Mouse (Mus musculus) neural tube, embryonic 12.5 days (tissue): ENCODE measurements around the gene Cdc25b. TPM values are rescaled to one million over a fixed set of nuclear protein-coding genes. Genes with fewer than 3 reads are reported as not detected.

ENCODE experiments used
- ATAC-seq: fragments of 200-750 bp; cut with Nextera tagmentation; 2 replicates; pipeline ENCODE4 v1.8.0; 2017; ENCODE audit warnings: low read depth, mild to moderate bottlenecking, moderate TSS enrichment, moderate library complexity; ENCODE audit not compliant: low FRiP score
- H3K27ac ChIP-seq: fragments of 300-500 bp; sonication (generic); 2 replicates; pipeline ENCODE4 v1.5.1; 2016
- H3K27me3 ChIP-seq: fragments of 300-500 bp; sonication (generic); replicated peaks from 2 replicates; pipeline ENCODE4 v1.6.1; 2016; ENCODE audit warnings: mild to moderate bottlenecking
- H3K36me3 ChIP-seq: fragments of 300-500 bp; sonication (generic); 2 replicates; pipeline ENCODE4 v1.6.1; 2016; ENCODE audit warnings: mild to moderate bottlenecking
- H3K4me1 ChIP-seq: fragments of 300-500 bp; sonication (generic); 2 replicates; pipeline ENCODE4 v1.6.1; 2016
- H3K4me2 ChIP-seq: fragments of 300-500 bp; sonication (generic); replicated peaks from 2 replicates; pipeline ENCODE4 v1.6.1; 2016; ENCODE audit warnings: mild to moderate bottlenecking
- H3K4me3 ChIP-seq: fragments of 300-500 bp; sonication (generic); 2 replicates; pipeline ENCODE4 v1.5.1; 2016
- H3K9ac ChIP-seq: fragments of 300-500 bp; sonication (generic); 2 replicates; pipeline ENCODE4 v1.6.1; 2016; ENCODE audit warnings: mild to moderate bottlenecking
- H3K9me3 ChIP-seq: fragments of 300-500 bp; sonication (generic); 2 replicates; pipeline ENCODE4 v1.6.1; 2016; ENCODE audit warnings: mild to moderate bottlenecking
- WGBS: fragments of 180-500 bp; shearing (Covaris S2); methylation state at CpG from one replicate; pipeline ENCODE4 v1.1.7; 2016; 5-methylcytosine and 5-hydroxymethylcytosine counted together
- polyA plus RNA-seq: library from polyadenylated mRNA; unstranded; fragments of >200 nt; fragmentation: Nextera tagmentation; extraction: Ambion mirVana; gene quantifications from 2 replicates; pipeline ENCODE4 v1.2.1, GENCODE M21; 2016

Cdc25b gene
- polyA plus RNA-seq, 1 experiment from 2014 or later: 99.5 TPM

GRCm38 (mm10) chr2:131146193-131147042, 40.3 kb upstream of the Cdc25b start:
- no peak overlapping the region for H3K27ac ChIP-seq
- H3K36me3 ChIP-seq: peaks cover 70% of the 10 kb centered on the region
- ATAC-seq: no peak
- H3K4me1 ChIP-seq: peaks cover 4% of the 10 kb centered on the region; the same call in 1 of the 2 replicates
- no peak overlapping the region for H3K4me2 ChIP-seq
- H3K4me3 ChIP-seq: no peak overlapping the region
- no peaks in the 10 kb centered on the region for H3K9me3 ChIP-seq
- H3K27me3 ChIP-seq: no peaks in the 10 kb centered on the region
- H3K9ac ChIP-seq: no peak overlapping the region
- 94% methylated on average over 21 of the region's 21 CpGs for WGBS

- 95% methylated on average over 8 of the region's 8 CpGs for WGBS
- H3K4me1 ChIP-seq: peaks cover 4% of the 10 kb centered on the region; the same call in 1 of the 2 replicates
- H3K27me3 ChIP-seq: no peaks in the 10 kb centered on the region
- H3K4me2 ChIP-seq: no peak overlapping the region
- H3K36me3 ChIP-seq: peaks cover 75% of the 10 kb centered on the region
- no peak overlapping the region for H3K27ac ChIP-seq
- H3K9ac ChIP-seq: no peak overlapping the region
- no peaks in the 10 kb centered on the region for H3K9me3 ChIP-seq
- no peak overlapping the region for H3K4me3 ChIP-seq
- ATAC-seq: no peak
These were observed 39.7 kb upstream of the Cdc25b start for GRCm38 (mm10) chr2:131147043-131147365.

- Histone ChIP-seq H3K4me3 (no peak overlapping the region), H3K27ac (no peak overlapping the region), H3K4me2 (no peak overlapping the region), H3K27me3 (no peaks in the 10 kb centered on the region), H3K9me3 (no peaks in the 10 kb centered on the region), H3K9ac (no peak overlapping the region), H3K36me3 (peaks cover 84% of the 10 kb centered on the region), H3K4me1 (no peaks in the 10 kb centered on the region)
- 89% methylated on average over 8 of the region's 8 CpGs for WGBS
- ATAC-seq: no peak
These were observed 38.1 kb upstream of the Cdc25b start for GRCm38 (mm10) chr2:131148353-131149253.

GRCm38 (mm10) chr2:131149254-131149578, 37.5 kb upstream of the Cdc25b start:
- no peaks in the 10 kb centered on the region for H3K9me3 ChIP-seq
- H3K36me3 ChIP-seq: peaks cover 80% of the 10 kb centered on the region
- 95% methylated on average over 3 of the region's 3 CpGs for WGBS
- no peak overlapping the region for H3K4me3 ChIP-seq
- ATAC-seq: no peak
- no peak overlapping the region for H3K4me2 ChIP-seq
- no peaks in the 10 kb centered on the region for H3K4me1 ChIP-seq
- no peak overlapping the region for H3K9ac ChIP-seq
- H3K27ac ChIP-seq: no peak overlapping the region
- H3K27me3 ChIP-seq: no peaks in the 10 kb centered on the region

GRCm38 (mm10) chr2:131152166-131152730, 34.5 kb upstream of the Cdc25b start:
- Histone ChIP-seq H3K4me3 (no peak overlapping the region), H3K4me1 (peaks cover 12% of the 10 kb centered on the region), H3K4me2 (no peak overlapping the region), H3K9me3 (no peaks in the 10 kb centered on the region), H3K9ac (no peak overlapping the region), H3K27me3 (no peaks in the 10 kb centered on the region), H3K27ac (no peak overlapping the region), H3K36me3 (peaks cover 55% of the 10 kb centered on the region)
- no peak for ATAC-seq
- WGBS: 89% methylated on average over 7 of the region's 7 CpGs

- no peaks in the 10 kb centered on the region for H3K27me3 ChIP-seq
- H3K36me3 ChIP-seq: peaks cover 38% of the 10 kb centered on the region
- no peak overlapping the region for H3K4me2 ChIP-seq
- H3K4me3 ChIP-seq: no peak overlapping the region
- ATAC-seq: no peak
- peaks cover 29% of the 10 kb centered on the region for H3K4me1 ChIP-seq
- H3K9ac ChIP-seq: no peak overlapping the region
- H3K27ac ChIP-seq: no peak overlapping the region
- H3K9me3 ChIP-seq: no peaks in the 10 kb centered on the region
- WGBS: 91% methylated on average over 4 of the region's 4 CpGs
These were observed 32.7 kb upstream of the Cdc25b start for GRCm38 (mm10) chr2:131154036-131154435.

GRCm38 (mm10) chr2:131156987-131157386, 29.8 kb upstream of the Cdc25b start:
- WGBS: 92% methylated on average over 7 of the region's 7 CpGs
- no peak for ATAC-seq
- peaks cover 37% of the 10 kb centered on the region for H3K4me1 ChIP-seq
- no peak overlapping the region for H3K9ac ChIP-seq
- peak overlapping the region; percentile 27; the same call in 1 of the 2 replicates for H3K4me2 ChIP-seq
- no peak overlapping the region for H3K27ac ChIP-seq
- no peak overlapping the region for H3K4me3 ChIP-seq
- H3K36me3 ChIP-seq: peaks cover 18% of the 10 kb centered on the region
- no peaks in the 10 kb centered on the region for H3K27me3 ChIP-seq
- H3K9me3 ChIP-seq: no peaks in the 10 kb centered on the region

- peak overlapping the region; percentile 77 for H3K4me2 ChIP-seq
- no peaks in the 10 kb centered on the region for H3K9me3 ChIP-seq
- H3K36me3 ChIP-seq: 0 out of 2 replicates have a peak, but pooled peaks cover 5% of the 10 kb centered on the region
- under 1% methylated on average over 18 of the region's 18 CpGs for WGBS
- peak; percentile 72 for ATAC-seq
- H3K27ac ChIP-seq: 0 out of 2 replicates have a peak overlapping the region, but pooled peaks have one; percentile 22
- H3K4me1 ChIP-seq: peaks cover 37% of the 10 kb centered on the region
- peak overlapping the region; percentile 59 for H3K4me3 ChIP-seq
- H3K27me3 ChIP-seq: no peaks in the 10 kb centered on the region
- H3K9ac ChIP-seq: peak overlapping the region; percentile 74
These were observed 27.2 kb upstream of the Cdc25b start for GRCm38 (mm10) chr2:131159491-131159910.

GRCm38 (mm10) chr2:131159938-131160581, 26.7 kb upstream of the Cdc25b start, which contains the start of gene 1700037H04Rik:
Gene 1700037H04Rik (minus strand): TSS chr2:131160081.
- H3K4me2 ChIP-seq: peak within 1 kb of the TSS; percentile 77

GRCm38 (mm10) chr2:131160671-131161111, 26.1 kb upstream of the Cdc25b start:
- ATAC-seq: no peak; the same call in 1 of the 2 replicates
- Histone ChIP-seq H3K36me3 (0 out of 2 replicates have a peak, but pooled peaks cover 3% of the 10 kb centered on the region), H3K4me3 (peak overlapping the region; percentile 59), H3K27me3 (no peaks in the 10 kb centered on the region), H3K9ac (peak overlapping the region; percentile 62), H3K4me2 (peak overlapping the region; percentile 77), H3K9me3 (no peaks in the 10 kb centered on the region), H3K27ac (peak overlapping the region; percentile 84; the same call in 1 of the 2 replicates), H3K4me1 (peaks cover 37% of the 10 kb centered on the region)
- WGBS: under 1% methylated on average over 17 of the region's 17 CpGs

More at GRCm38 (mm10) chr2:131159938-131160581, 26.7 kb upstream of the Cdc25b start, which contains the start of gene 1700037H04Rik:
- H3K4me1 ChIP-seq: peaks cover 37% of the 10 kb centered on the region
- no peaks in the 10 kb centered on the region for H3K27me3 ChIP-seq
- no peaks in the 10 kb centered on the region for H3K9me3 ChIP-seq
- H3K27ac ChIP-seq: peak within 1 kb of the TSS; percentile 84
- H3K36me3 ChIP-seq: 0 out of 2 replicates have a peak, but pooled peaks cover 3% of the 10 kb centered on the region
- peak; percentile 98 for ATAC-seq
- WGBS: under 1% methylated on average over 54 of the region's 54 CpGs
- peak within 1 kb of the TSS; percentile 59 for H3K4me3 ChIP-seq
- peak within 1 kb of the TSS; percentile 74 for H3K9ac ChIP-seq

- 75% methylated on average over 7 of the region's 7 CpGs for WGBS
- Histone ChIP-seq H3K27ac (no peak overlapping the region), H3K9ac (no peak overlapping the region), H3K4me2 (no peak overlapping the region), H3K36me3 (no peaks in the 10 kb centered on the region), H3K27me3 (no peaks in the 10 kb centered on the region), H3K9me3 (no peaks in the 10 kb centered on the region), H3K4me1 (peaks cover 8% of the 10 kb centered on the region), H3K4me3 (no peak overlapping the region)
- ATAC-seq: no peak
These were observed 22.8 kb upstream of the Cdc25b start for GRCm38 (mm10) chr2:131163924-131164323.
